In genomic region chr9:21273094-21273493, GRCm38 (mm10) we compare ENCODE assay signal across 13 mouse cellular contexts. TPM values are rescaled to one million over a fixed set of nuclear protein-coding genes. Genes with fewer than 3 reads are reported as not detected.
"Had no signal": no experiment of that assay in that cellular context is flagged by ENCODE, and none has a peak within 500 bp of the region (broad histone marks: within the 10 kb centered on the region; RNA-seq: fewer than 3 reads in every experiment).

No protein-coding gene starts in this region.

- H3K9me3 ChIP-seq: midbrain, embryonic 10.5 days; midbrain, embryonic 12.5 days; neural tube, embryonic 12.5 days; stomach, embryonic 15.5 days had no signal

- H3K27ac ChIP-seq: midbrain, embryonic 10.5 days; midbrain, embryonic 12.5 days; neural tube, embryonic 12.5 days; stomach, embryonic 15.5 days; stomach, postnatal 0 days had no signal

- DNase-seq: lung, embryonic 14.5 days; midbrain, embryonic 14.5 days; right cerebral cortex, postnatal 14 days; thymus, adult 2 months; thymus, postnatal 25 days; thymus, postnatal 4 days had no signal

- H3K9ac ChIP-seq: lung, embryonic 14.5 days; midbrain, embryonic 12.5 days; neural tube, embryonic 12.5 days; stomach, embryonic 15.5 days had no signal

- H3K4me2 ChIP-seq: lung, embryonic 14.5 days; midbrain, embryonic 12.5 days; neural tube, embryonic 12.5 days; stomach, embryonic 15.5 days had no signal

- H3K4me1 ChIP-seq: midbrain, embryonic 10.5 days; midbrain, embryonic 12.5 days; neural tube, embryonic 12.5 days; stomach, embryonic 15.5 days had no signal

- H3K27me3 ChIP-seq: midbrain, embryonic 12.5 days; neural tube, embryonic 12.5 days; stomach, embryonic 15.5 days had no signal

- H3K4me3 ChIP-seq: midbrain, embryonic 10.5 days; midbrain, embryonic 12.5 days; neural tube, embryonic 12.5 days; stomach, embryonic 15.5 days had no signal

- ATAC-seq: midbrain, embryonic 16.5 days had no signal

RNA-seq across cellular contexts. Expression of gene S1pr5, which starts 24.9 kb away (rescaled TPM):
- polyA plus RNA-seq: lung, embryonic 14.5 days; testis, adult 2 months had no signal
